Mouse (Mus musculus): ENCODE measurements around the gene Fhod1. TPM values are rescaled to one million over a fixed set of nuclear protein-coding genes. Genes with fewer than 3 reads are reported as not detected.

Fhod1 gene
- polyA plus RNA-seq, 1 experiment, result 30.7 TPM

DNA sequence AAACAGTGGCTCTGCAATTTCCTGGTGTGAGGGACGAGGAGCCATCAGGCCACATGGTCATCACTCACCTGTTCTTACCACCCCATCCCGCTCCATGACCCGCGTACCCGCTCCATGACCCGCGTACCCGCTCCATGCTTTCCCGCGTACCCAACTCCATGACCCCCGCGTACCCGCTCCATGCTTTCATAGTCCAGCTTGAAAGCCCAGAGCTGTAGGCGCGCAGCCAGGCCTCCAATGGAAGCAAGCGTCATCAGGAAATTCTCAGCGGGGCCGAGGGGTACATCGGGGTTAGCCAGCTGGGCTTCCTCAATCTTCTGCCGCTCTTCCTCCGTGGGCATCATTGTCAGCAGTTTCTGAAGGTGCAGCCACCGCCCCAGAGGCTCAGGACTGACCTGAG lies 16.3 kb downstream of the Fhod1 start:
- Histone ChIP-seq H3K79me2 (ENCODE audit: control insufficient read depth, insufficient read depth) (peaks cover 29% of the 10 kb centered on the region), H3K4me3 (ENCODE audit: insufficient read depth, poor library complexity, severe bottlenecking) (no peak overlapping the region), H3K27me3 (ENCODE audit: control insufficient read depth, insufficient read depth, insufficient read length) (no peaks in the 10 kb centered on the region), H3K36me3 (ENCODE audit: control insufficient read depth, insufficient read depth) (peaks cover 87% of the 10 kb centered on the region), H3K79me3 (ENCODE audit: low read depth) (peaks cover 15% of the 10 kb centered on the region), H3ac (ENCODE audit: control insufficient read depth, insufficient read length, low read depth) (no peak overlapping the region)
- TF ChIP-seq FOSL1 (IDR thresholded peaks at IDR 0.05; ENCODE audit: insufficient read depth, low read length, poor library complexity, severe bottlenecking), result no peak
- no peak for TF ChIP-seq CTCF (IDR thresholded peaks at IDR 0.05; ENCODE audit: control insufficient read depth, insufficient read depth, insufficient read length)
- no peak for TF ChIP-seq MYOG (IDR thresholded peaks at IDR 0.05; ENCODE audit: control insufficient read depth, extremely low read depth, insufficient read length)
- TF ChIP-seq MAX (IDR thresholded peaks at IDR 0.05), result no peak
- TF ChIP-seq CEBPB (IDR thresholded peaks at IDR 0.05; ENCODE audit: low read depth), result no peak
- no peak for TF ChIP-seq USF1 (IDR thresholded peaks at IDR 0.05; ENCODE audit: low read depth)
- TF ChIP-seq MYOD1 (IDR thresholded peaks at IDR 0.05; ENCODE audit: control insufficient read depth, insufficient read length, low read depth), result no peak

DNA sequence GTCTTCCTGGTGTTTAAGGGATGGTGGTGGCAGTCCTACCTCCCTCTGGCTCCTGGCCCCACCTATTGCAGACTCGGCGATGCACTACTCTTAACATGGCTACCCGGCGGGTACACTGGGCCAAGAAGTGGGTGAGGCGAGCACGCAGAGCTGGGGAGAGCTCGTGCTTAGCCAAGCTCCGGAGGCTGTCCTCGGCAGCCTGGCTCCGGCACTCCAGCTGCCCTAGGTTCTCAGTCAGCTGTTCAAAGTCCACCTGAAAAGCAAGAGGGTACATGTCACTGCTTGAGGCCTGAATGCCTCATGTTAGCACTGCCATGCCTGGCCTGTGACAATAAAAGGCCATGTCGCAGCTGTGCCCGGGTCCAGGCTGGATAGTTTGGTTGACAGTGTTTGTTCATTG lies 17.4 kb downstream of the Fhod1 start:
- Histone ChIP-seq H3K27me3 (ENCODE audit: control insufficient read depth, insufficient read depth, insufficient read length) (no peaks in the 10 kb centered on the region), H3K79me3 (ENCODE audit: low read depth) (peaks cover 18% of the 10 kb centered on the region), H3ac (ENCODE audit: control insufficient read depth, insufficient read length, low read depth) (no peak overlapping the region), H3K4me3 (ENCODE audit: insufficient read depth, poor library complexity, severe bottlenecking) (no peak overlapping the region), H3K36me3 (ENCODE audit: control insufficient read depth, insufficient read depth) (peaks cover 75% of the 10 kb centered on the region), H3K79me2 (ENCODE audit: control insufficient read depth, insufficient read depth) (peaks cover 38% of the 10 kb centered on the region)
- TF ChIP-seq CTCF (IDR thresholded peaks at IDR 0.05; ENCODE audit: control insufficient read depth, insufficient read depth, insufficient read length), result no peak
- no peak for TF ChIP-seq USF1 (IDR thresholded peaks at IDR 0.05; ENCODE audit: low read depth)
- no peak for TF ChIP-seq MYOD1 (IDR thresholded peaks at IDR 0.05; ENCODE audit: control insufficient read depth, insufficient read length, low read depth)
- no peak for TF ChIP-seq FOSL1 (IDR thresholded peaks at IDR 0.05; ENCODE audit: insufficient read depth, low read length, poor library complexity, severe bottlenecking)
- TF ChIP-seq MAX (IDR thresholded peaks at IDR 0.05), result no peak
- TF ChIP-seq MYOG (IDR thresholded peaks at IDR 0.05; ENCODE audit: control insufficient read depth, extremely low read depth, insufficient read length), result no peak
- TF ChIP-seq CEBPB (IDR thresholded peaks at IDR 0.05; ENCODE audit: low read depth), result no peak

DNA sequence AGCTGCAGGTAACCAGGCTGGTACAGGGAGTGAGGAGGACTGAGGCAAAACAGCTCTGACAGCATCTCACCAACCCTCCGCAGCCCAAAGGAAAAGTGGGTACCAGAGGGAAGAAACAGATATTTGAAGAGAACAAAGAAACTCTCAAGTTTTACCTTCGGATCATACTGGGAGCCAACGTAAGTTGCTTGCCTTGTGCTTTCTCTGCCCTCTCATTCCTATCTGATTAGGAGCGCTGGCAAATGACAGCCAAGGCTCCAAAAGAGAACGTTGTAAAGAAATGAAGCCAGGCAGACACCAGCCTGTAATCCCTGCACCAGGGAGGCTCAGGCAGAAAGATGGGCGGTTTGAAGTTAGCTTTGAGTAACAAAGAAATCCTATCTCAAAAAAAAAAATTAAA lies 20.8 kb downstream of the Fhod1 start:
- Histone ChIP-seq H3K36me3 (ENCODE audit: control insufficient read depth, insufficient read depth) (peaks cover 63% of the 10 kb centered on the region), H3K79me2 (ENCODE audit: control insufficient read depth, insufficient read depth) (peaks cover 46% of the 10 kb centered on the region), H3K4me3 (ENCODE audit: insufficient read depth, poor library complexity, severe bottlenecking) (peak overlapping the region; percentile 98), H3ac (ENCODE audit: control insufficient read depth, insufficient read length, low read depth) (peak overlapping the region; percentile 70), H3K79me3 (ENCODE audit: low read depth) (peaks cover 20% of the 10 kb centered on the region), H3K27me3 (ENCODE audit: control insufficient read depth, insufficient read depth, insufficient read length) (no peaks in the 10 kb centered on the region)
- TF ChIP-seq CEBPB (IDR thresholded peaks at IDR 0.05; ENCODE audit: low read depth), result no peak
- no peak for TF ChIP-seq MYOG (IDR thresholded peaks at IDR 0.05; ENCODE audit: control insufficient read depth, extremely low read depth, insufficient read length)
- no peak for TF ChIP-seq MAX (IDR thresholded peaks at IDR 0.05)
- TF ChIP-seq MYOD1 (IDR thresholded peaks at IDR 0.05; ENCODE audit: control insufficient read depth, insufficient read length, low read depth), result no peak
- no peak for TF ChIP-seq CTCF (IDR thresholded peaks at IDR 0.05; ENCODE audit: control insufficient read depth, insufficient read depth, insufficient read length)
- no peak for TF ChIP-seq FOSL1 (IDR thresholded peaks at IDR 0.05; ENCODE audit: insufficient read depth, low read length, poor library complexity, severe bottlenecking)
- TF ChIP-seq USF1 (IDR thresholded peaks at IDR 0.05; ENCODE audit: low read depth), result no peak

DNA sequence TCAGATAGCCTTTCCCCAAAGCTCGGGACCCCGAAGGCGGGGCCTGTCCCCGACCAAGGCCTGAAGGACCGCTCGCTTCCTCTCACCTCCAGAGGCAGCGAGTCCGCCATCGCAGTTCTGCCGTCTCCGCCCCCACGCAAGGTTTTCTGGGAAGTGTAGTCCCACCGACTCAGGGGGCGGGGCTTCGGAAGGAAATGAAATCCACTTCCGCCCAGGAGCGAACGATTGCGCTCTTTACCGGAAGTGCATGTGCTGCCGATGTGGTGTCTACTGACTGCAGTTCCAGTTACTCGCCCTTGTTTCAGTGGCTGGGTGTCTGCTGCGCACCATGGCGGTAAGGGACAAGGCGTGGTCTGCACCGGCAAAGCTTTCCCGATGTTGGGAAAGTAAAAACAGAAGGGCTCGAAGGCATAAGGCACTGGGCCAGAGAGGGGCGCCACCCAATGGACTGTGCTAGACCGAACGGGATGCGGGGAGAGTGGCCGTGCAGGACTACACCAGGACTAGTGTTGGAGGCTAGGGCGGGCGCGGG lies 21.5 kb downstream of the Fhod1 start, which contains the start of the genes Lrrc29 and Tmem208:
TSS of gene Lrrc29 (minus strand) at position 138 of the 532 bp plus-strand sequence.
TSS of gene Tmem208 (plus strand) at position 214 of the 532 bp plus-strand sequence.
- Histone ChIP-seq H3K27me3 (ENCODE audit: control insufficient read depth, insufficient read depth, insufficient read length) (no peaks in the 10 kb centered on the region), H3K4me3 (ENCODE audit: insufficient read depth, poor library complexity, severe bottlenecking) (peak within 1 kb of the TSS; percentile 98), H3K36me3 (ENCODE audit: control insufficient read depth, insufficient read depth) (peaks cover 63% of the 10 kb centered on the region), H3K79me2 (ENCODE audit: control insufficient read depth, insufficient read depth) (peaks cover 46% of the 10 kb centered on the region), H3K79me3 (ENCODE audit: low read depth) (peaks cover 20% of the 10 kb centered on the region), H3ac (ENCODE audit: control insufficient read depth, insufficient read length, low read depth) (peak within 1 kb of the TSS; percentile 71)
- TF ChIP-seq MAX (IDR thresholded peaks at IDR 0.05) (peak; percentile 92), FOSL1 (IDR thresholded peaks at IDR 0.05; ENCODE audit: insufficient read depth, low read length, poor library complexity, severe bottlenecking) (no peak), USF1 (IDR thresholded peaks at IDR 0.05; ENCODE audit: low read depth) (no peak), MYOD1 (IDR thresholded peaks at IDR 0.05; ENCODE audit: control insufficient read depth, insufficient read length, low read depth) (no peak), MYOG (IDR thresholded peaks at IDR 0.05; ENCODE audit: control insufficient read depth, extremely low read depth, insufficient read length) (no peak), CTCF (IDR thresholded peaks at IDR 0.05; ENCODE audit: control insufficient read depth, insufficient read depth, insufficient read length) (peak; percentile 61), CEBPB (IDR thresholded peaks at IDR 0.05; ENCODE audit: low read depth) (peak; percentile 24)

DNA sequence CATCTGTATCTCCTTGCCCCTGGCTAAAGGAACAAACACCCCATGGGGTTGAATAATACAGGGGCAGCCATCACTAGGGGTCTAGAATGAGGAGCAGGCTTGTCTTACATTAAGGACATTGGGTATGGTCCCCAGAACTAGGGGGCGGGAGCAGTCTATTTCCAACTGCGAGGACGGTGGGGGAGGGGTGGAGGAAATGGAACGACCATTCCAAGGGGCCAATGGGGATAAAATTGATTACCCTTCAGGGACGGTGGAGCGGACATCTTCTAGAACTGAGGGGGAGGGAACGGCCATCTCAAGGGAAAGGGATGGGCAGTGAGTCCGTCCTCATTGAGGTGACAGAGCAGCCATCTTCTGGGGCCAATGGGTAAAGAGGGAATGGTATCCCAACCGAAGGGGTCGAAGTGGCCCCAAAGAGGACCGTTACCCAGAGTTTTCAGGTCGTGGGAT lies 22.1 kb downstream of the Fhod1 start:
- Histone ChIP-seq H3K79me2 (ENCODE audit: control insufficient read depth, insufficient read depth) (peaks cover 46% of the 10 kb centered on the region), H3K4me3 (ENCODE audit: insufficient read depth, poor library complexity, severe bottlenecking) (peak overlapping the region; percentile 98), H3K79me3 (ENCODE audit: low read depth) (peaks cover 20% of the 10 kb centered on the region), H3K27me3 (ENCODE audit: control insufficient read depth, insufficient read depth, insufficient read length) (no peaks in the 10 kb centered on the region), H3ac (ENCODE audit: control insufficient read depth, insufficient read length, low read depth) (peak overlapping the region; percentile 71), H3K36me3 (ENCODE audit: control insufficient read depth, insufficient read depth) (peaks cover 58% of the 10 kb centered on the region)
- TF ChIP-seq USF1 (IDR thresholded peaks at IDR 0.05; ENCODE audit: low read depth), result no peak
- no peak for TF ChIP-seq CTCF (IDR thresholded peaks at IDR 0.05; ENCODE audit: control insufficient read depth, insufficient read depth, insufficient read length)
- no peak for TF ChIP-seq FOSL1 (IDR thresholded peaks at IDR 0.05; ENCODE audit: insufficient read depth, low read length, poor library complexity, severe bottlenecking)
- no peak for TF ChIP-seq MYOG (IDR thresholded peaks at IDR 0.05; ENCODE audit: control insufficient read depth, extremely low read depth, insufficient read length)
- no peak for TF ChIP-seq CEBPB (IDR thresholded peaks at IDR 0.05; ENCODE audit: low read depth)
- no peak for TF ChIP-seq MYOD1 (IDR thresholded peaks at IDR 0.05; ENCODE audit: control insufficient read depth, insufficient read length, low read depth)
- no peak for TF ChIP-seq MAX (IDR thresholded peaks at IDR 0.05)

Measured in C2C12 (cell line).